Mouse (Mus musculus) thymus, adult 2 months (tissue): ENCODE data around the gene Preb. TPM values are rescaled to one million over a fixed set of nuclear protein-coding genes. Genes with fewer than 3 reads are reported as not detected.

Experiments
- DNase-seq: peaks from one replicate; pipeline ENCODE4 v3.0.0; 2021
- H3K27ac ChIP-seq: fragments of 200-500 bp; 2 replicates; pipeline ENCODE4 v1.5.1; 2012; ENCODE audit warnings: low read length, control low read depth; ENCODE audit not compliant: control insufficient read depth, insufficient read depth
- H3K27me3 ChIP-seq: fragments of 200-500 bp; 2 replicates; pipeline ENCODE4 v1.6.1; 2012; ENCODE audit warnings: mild to moderate bottlenecking, low read length, moderate library complexity, mixed read lengths; ENCODE audit not compliant: control insufficient read depth, insufficient read depth
- H3K36me3 ChIP-seq: fragments of 200-500 bp; 2 replicates; pipeline ENCODE4 v1.6.1; 2012; ENCODE audit warnings: mild to moderate bottlenecking, low read length, moderate library complexity; ENCODE audit not compliant: control insufficient read depth, insufficient read depth
- H3K4me1 ChIP-seq: fragments of 200-500 bp; replicated peaks from 2 replicates; pipeline ENCODE4 v1.6.1; 2012; ENCODE audit warnings: low read length; ENCODE audit not compliant: control insufficient read depth, insufficient read depth
- H3K4me3 ChIP-seq: fragments of 200-500 bp; 2 replicates; pipeline ENCODE4 v1.5.1; 2012; ENCODE audit warnings: mild to moderate bottlenecking, low read length, control low read depth, moderate library complexity; ENCODE audit not compliant: control insufficient read depth, insufficient read depth
- CTCF ChIP-seq: fragments of 200-500 bp; IDR thresholded peaks from 2 replicates; pipeline ENCODE4 v1.5.1; 2012; ENCODE audit warnings: mild to moderate bottlenecking, control low read depth, low read length, moderate library complexity, borderline replicate concordance; ENCODE audit not compliant: control insufficient read depth, poor library complexity, insufficient read depth; ENCODE audit errors: extremely low read depth
- POLR2A ChIP-seq: fragments of 200-500 bp; IDR thresholded peaks from 2 replicates; pipeline ENCODE4 v1.6.1; 2012; ENCODE audit warnings: mild to moderate bottlenecking, low read length, control low read depth, moderate library complexity; ENCODE audit not compliant: control insufficient read depth, poor library complexity, insufficient read depth; ENCODE audit errors: extremely low read depth
- WGBS: fragments of 180-500 bp; shearing (Covaris S2); methylation state at CpG from one replicate; pipeline ENCODE4 v1.1.7; 2018; 5-methylcytosine and 5-hydroxymethylcytosine counted together
- polyA plus RNA-seq: library from polyadenylated mRNA; depleted of rRNA; stranded (reverse); fragments of >200 nt; gene quantifications from 2 replicates; pipeline ENCODE4 v1.2.3, GENCODE M21; 2012

Preb gene
- polyA plus RNA-seq, 1 experiment: 419 TPM

DNA sequence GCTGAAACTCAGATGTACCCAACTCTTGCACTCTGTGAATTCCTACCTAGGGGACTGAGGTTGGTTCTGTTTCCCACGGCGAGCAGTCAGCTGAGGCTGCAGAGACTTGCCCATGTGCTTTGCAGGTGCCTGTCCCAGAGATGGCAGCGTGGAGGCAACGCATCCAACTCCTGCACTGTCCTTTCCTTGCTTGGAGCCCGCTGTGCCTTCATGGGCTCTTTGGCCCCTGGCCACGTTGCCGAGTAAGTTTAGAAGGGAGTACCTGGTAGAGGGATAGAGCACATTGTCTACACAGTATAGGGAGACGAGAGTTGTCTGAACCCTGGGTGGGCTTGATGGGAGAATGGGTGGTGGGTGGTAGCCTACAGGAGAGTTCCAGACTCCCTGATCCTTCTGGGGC lies 35.5 kb downstream of the Preb start:
- Histone ChIP-seq H3K4me3 (no peak overlapping the region), H3K27ac (no peak overlapping the region), H3K4me1 (peaks cover 10% of the 10 kb centered on the region), H3K27me3 (no peaks in the 10 kb centered on the region), H3K36me3 (no peaks in the 10 kb centered on the region)
- DNase-seq: no peak
- TF ChIP-seq CTCF (no peak), POLR2A (no peak)
- WGBS: 95% methylated on average over 8 of the region's 8 CpGs

DNA sequence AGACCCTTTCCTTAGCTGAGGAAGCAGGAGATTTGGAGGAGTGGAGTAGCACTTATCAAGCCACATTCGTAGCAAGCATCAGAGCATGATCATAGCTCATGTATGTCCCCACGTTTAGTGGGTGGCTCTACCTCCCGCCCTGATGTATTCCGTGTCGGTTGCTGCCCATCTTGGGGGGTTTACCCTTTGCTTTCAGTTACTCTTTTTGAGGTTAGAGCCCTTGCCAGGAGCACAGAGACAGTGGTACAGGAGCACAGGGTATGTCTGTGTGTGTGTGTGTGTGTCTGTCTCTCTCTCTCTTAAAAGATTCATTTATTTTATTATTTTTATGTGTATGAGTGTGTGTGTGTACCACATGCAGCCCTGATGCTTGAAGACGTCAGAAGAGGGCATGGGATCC lies 37.0 kb downstream of the Preb start:
- H3K27ac ChIP-seq: no peak overlapping the region
- H3K4me1 ChIP-seq: peaks cover 10% of the 10 kb centered on the region
- TF ChIP-seq POLR2A: no peak
- TF ChIP-seq CTCF: no peak
- WGBS: 84% methylated on average over 6 of the region's 6 CpGs
- no peaks in the 10 kb centered on the region for H3K36me3 ChIP-seq
- H3K4me3 ChIP-seq: no peak overlapping the region
- no peaks in the 10 kb centered on the region for H3K27me3 ChIP-seq
- DNase-seq: no peak

DNA sequence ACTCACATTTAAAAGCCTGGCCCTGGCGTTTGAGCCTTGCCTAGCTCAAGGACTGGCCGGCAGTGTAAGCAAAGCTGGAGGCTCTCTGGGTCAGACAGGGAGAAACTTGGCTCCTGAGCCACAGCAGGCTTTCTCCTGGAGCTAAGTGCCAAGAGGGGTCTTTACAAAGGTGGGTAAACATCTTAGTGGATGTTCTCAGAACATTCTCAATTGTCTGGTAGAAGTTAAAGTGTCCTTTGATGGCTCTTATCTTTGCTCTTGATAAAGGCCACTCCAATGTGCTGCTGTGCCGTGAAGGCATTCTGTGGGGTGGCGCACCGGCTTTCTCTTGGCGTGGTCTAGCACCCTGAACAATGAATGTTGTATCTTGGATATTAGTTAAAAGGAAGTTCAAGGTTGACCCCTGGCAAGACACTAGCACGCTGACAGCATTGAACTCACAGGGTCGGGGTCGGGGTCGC lies 37.5 kb downstream of the Preb start:
- Histone ChIP-seq H3K4me1 (peaks cover 10% of the 10 kb centered on the region), H3K4me3 (no peak overlapping the region), H3K27me3 (no peaks in the 10 kb centered on the region), H3K36me3 (no peaks in the 10 kb centered on the region), H3K27ac (no peak overlapping the region)
- 86% methylated on average over 10 of the region's 10 CpGs for WGBS
- TF ChIP-seq CTCF: no peak
- no peak for TF ChIP-seq POLR2A
- no peak for DNase-seq

DNA sequence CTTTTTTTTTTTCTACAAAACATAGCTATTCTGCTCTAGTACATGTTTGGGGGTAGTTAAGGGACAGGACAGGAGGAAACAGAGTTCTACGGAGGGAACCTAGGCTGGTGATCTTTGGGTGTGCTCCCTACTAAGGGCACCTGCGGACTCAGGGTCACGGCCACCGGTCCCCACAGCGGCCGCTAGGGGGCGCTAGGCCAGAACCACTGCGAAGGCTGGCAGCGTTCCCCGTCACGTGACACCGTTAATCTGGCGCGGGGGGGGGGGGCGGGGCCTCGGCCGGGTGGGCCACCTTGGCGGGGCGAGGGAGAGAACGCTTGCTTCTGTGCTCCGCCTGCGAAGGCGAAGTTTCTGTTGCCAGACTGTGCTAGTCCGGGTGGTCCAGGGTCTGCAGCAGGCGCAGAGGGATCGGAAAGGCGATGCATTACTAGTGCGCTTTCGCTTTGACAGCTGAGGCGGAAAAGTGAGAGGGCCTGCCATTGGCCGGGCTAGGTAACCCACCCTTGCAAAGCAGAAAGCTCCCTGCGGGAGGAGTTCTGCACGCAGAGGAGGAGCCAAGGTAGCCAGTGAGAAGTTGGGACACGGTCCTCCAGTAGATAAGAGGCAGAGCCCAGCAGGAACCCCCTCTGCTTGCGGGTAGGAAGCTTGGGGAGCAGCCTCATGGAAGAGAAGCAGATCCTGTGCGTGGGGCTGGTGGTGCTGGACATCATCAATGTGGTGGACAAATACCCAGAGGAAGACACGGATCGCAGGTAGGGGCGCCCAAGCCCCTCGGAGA lies 38.7 kb downstream of the Preb start, which contains the start of gene Khk:
Gene Khk (plus strand): TSS at position 176 of the 778 bp plus-strand sequence.
- Histone ChIP-seq H3K27ac (peak within 1 kb of the TSS; percentile 68), H3K4me1 (peaks cover 10% of the 10 kb centered on the region), H3K27me3 (no peaks in the 10 kb centered on the region), H3K4me3 (peak within 1 kb of the TSS; percentile 83), H3K36me3 (no peaks in the 10 kb centered on the region)
- WGBS: under 1% methylated on average over 40 of the region's 40 CpGs
- peak; percentile 94 for TF ChIP-seq CTCF
- no peak for TF ChIP-seq POLR2A
- peak; percentile 94 for DNase-seq

DNA sequence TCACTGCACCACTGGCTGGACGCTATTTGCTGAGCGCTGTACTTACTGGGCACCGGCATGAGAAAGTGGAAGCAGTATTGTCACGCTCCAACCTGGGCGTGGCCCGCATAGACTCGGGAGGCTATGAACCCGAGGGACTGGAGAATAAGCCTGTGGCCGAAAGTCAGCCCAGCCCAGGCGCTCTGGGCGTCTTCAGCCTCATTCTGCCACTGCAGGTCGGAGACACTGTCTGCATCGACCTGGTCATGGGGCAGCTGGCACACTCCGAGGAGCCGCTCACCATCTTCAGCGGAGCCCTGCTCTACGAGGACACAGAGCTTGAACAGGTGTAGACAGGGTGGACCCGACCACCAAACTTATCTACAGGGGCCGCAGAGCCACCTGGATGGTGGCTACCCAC lies 39.5 kb downstream of the Preb start:
- 88% methylated on average over 19 of the region's 19 CpGs for WGBS
- Histone ChIP-seq H3K4me1 (peaks cover 16% of the 10 kb centered on the region), H3K27me3 (no peaks in the 10 kb centered on the region), H3K36me3 (no peaks in the 10 kb centered on the region), H3K27ac (no peak overlapping the region), H3K4me3 (no peak overlapping the region)
- no peak for DNase-seq
- TF ChIP-seq CTCF: no peak
- TF ChIP-seq POLR2A: no peak

DNA sequence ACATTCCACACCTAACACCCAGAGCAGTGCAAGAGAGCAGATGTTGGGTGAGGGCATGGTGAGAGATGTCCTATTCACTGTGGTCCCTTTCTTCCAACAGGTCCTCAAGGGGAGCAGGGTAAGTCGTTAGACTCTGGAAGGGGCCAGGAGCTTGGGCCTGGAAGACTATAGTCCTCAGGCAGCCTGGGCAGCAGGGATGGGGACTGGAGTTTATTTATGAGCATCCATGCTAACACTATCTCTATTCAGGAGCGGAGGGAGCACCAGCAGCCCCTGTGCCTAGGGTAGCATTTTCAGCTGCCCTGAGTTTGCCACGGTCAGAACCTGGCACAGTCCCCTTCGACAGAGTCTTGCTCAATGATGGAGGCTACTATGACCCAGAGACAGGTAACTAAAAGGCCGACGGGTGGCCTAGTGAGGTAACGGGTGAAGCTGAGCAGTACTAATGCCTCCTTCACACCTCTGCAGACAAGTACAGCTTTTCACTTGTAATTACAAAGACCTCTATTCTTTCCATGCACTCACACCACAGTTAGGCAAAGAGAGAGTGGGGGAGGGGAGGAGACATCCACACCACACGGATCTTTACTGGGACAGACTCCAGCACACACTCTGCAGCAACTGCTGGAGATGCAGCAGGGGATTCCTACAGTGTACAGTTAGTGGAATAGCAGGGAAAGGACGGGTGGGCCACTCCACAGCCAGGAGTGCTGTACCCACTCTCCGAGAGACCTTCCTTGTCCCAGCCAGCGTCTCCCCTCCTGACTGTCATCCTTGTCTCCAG lies 40.1 kb downstream of the Preb start:
- no peak overlapping the region for H3K27ac ChIP-seq
- no peaks in the 10 kb centered on the region for H3K36me3 ChIP-seq
- no peak for TF ChIP-seq CTCF
- no peak for TF ChIP-seq POLR2A
- peaks cover 22% of the 10 kb centered on the region for H3K4me1 ChIP-seq
- 92% methylated on average over 11 of the region's 11 CpGs for WGBS
- no peak overlapping the region for H3K4me3 ChIP-seq
- no peaks in the 10 kb centered on the region for H3K27me3 ChIP-seq
- no peak for DNase-seq
